Mouse (Mus musculus): ENCODE measurements around the gene Lrrc4.

DNA sequence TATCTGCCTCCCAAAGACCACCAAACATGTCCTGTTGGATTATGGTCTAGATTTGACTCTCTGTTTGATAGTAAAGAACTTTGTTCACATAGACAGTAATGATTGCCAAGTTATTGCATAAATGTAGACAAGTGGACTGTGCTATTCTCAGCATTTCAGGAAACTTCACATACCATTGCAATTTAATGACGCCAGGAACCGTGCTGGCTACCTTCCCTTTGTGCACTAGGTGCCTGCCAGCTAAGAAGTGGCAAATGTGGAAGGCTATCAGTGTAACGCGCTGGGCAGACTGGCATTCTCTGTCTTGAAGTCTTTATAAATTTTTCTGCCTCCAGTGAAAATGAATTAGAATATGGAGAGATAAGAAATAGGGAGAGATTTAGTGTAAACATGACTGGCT, 151.0 kb downstream of the Lrrc4 start:
- TF ChIP-seq POLR2A (IDR thresholded peaks at IDR 0.05; ENCODE audit: insufficient read depth, low read length) (no peak), CTCF (IDR thresholded peaks at IDR 0.05; ENCODE audit: low read depth, low read length) (no peak), EP300 (IDR thresholded peaks at IDR 0.05; ENCODE audit: insufficient read depth, low read depth, low read length) (no peak)

Data from ES-Bruce4 (cell line).